ENCODE assay signal across 13 mouse cellular contexts in genomic region chr2:157875111-157875510, GRCm38 (mm10). TPM values are rescaled to one million over a fixed set of nuclear protein-coding genes. Genes with fewer than 3 reads are reported as not detected.
DNase-seq lines count a peak whose midpoint lies in the region; ATAC-seq lines count a peak whose summit lies in the region.
"Had no signal": no experiment of that assay in that cellular context is flagged by ENCODE, and none has a peak within 500 bp of the region (broad histone marks: within the 10 kb centered on the region; RNA-seq: fewer than 3 reads in every experiment).

No protein-coding gene starts in this region.

- DNase-seq in frontal cortex, adult 2 months (ENCODE audit: extremely low spot score in 1 of 2, low spot score in 1 of 2): no peak
- DNase-seq in layer of hippocampus, adult 9-11 months: peak; percentile 16
- no peak for DNase-seq in layer of hippocampus, adult 11-12 months (ENCODE audit: low spot score)
- peak; percentile 28 to 48 for DNase-seq in kidney, postnatal 36 days
- DNase-seq in heart, adult 11 months: no peak
- DNase-seq: cerebellum, postnatal 25 days; left cerebral cortex, postnatal 4 days; lung, adult 2 months had no signal

- H3K27ac ChIP-seq in brown adipose tissue, adult 24 weeks (replicated peaks; ENCODE audit: low read depth, low read length): peak overlapping the region; percentile 29; the same call in 1 of the 2 replicates
- H3K27ac ChIP-seq: hindbrain, embryonic 13.5 days; neural tube, embryonic 12.5 days had no signal

- no peak overlapping the region for H3K4me3 ChIP-seq in brown adipose tissue, adult 24 weeks (ENCODE audit: insufficient read depth, low read depth, low read length)
- H3K4me3 ChIP-seq: erythroblast, embryonic 14.5 days; hindbrain, embryonic 13.5 days; neural tube, embryonic 12.5 days had no signal

- H3K4me1 ChIP-seq in brown adipose tissue, adult 24 weeks (ENCODE audit: control insufficient read depth, insufficient read depth, insufficient read length, low read length): peaks cover 12% of the 10 kb centered on the region
- H3K4me1 ChIP-seq: neural tube, embryonic 12.5 days had no signal

- peak; percentile 57; the same call in 1 of the 2 replicates for ATAC-seq in frontal cortex, adult (ENCODE audit: low TSS enrichment)

RNA-seq across cellular contexts. Expression of gene Vstm2l, which starts 39.3 kb away (rescaled TPM):
- polyA plus RNA-seq in frontal cortex, adult 2 months (2012; rRNA removed): 61.1 and 72.3 TPM in 2 replicates
- not detected in 2 replicates for polyA plus RNA-seq in brown adipose tissue, adult 24 weeks (2012; ENCODE audit: insufficient read depth, insufficient read length, missing spikeins)
- polyA plus RNA-seq: erythroblast, embryonic 14.5 days; lung, adult 2 months had no signal

Comparison
In these comparisons a context has a peak if more than half of its experiments do, and no peak if none do; other contexts are left out.
1. DNase-seq: peak in layer of hippocampus, adult 9-11 months (single experiment) and kidney, postnatal 36 days (2 of 2); none in frontal cortex, adult 2 months (0 of 2), layer of hippocampus, adult 11-12 months (single experiment) and heart, adult 11 months (single experiment).
2. RNA of gene Vstm2l, which starts 39.3 kb away (polyA plus RNA-seq): 61.1 to 72.3 TPM in frontal cortex, adult 2 months; not detected in brown adipose tissue, adult 24 weeks; every median in the first group is over 10 times any median in the second.